Mouse (Mus musculus) C2C12 (cell line): ENCODE measurements around the gene Igfbp5.

Experiments used
- CTCF ChIP-seq: IDR thresholded peaks from one replicate; pipeline ENCODE4 v1.5.1; 2011; ENCODE audit not compliant: control insufficient read depth, insufficient read depth, insufficient read length
- MAX ChIP-seq: IDR thresholded peaks from one replicate; pipeline ENCODE4 v1.6.1; 2011; ENCODE audit warnings: mild to moderate bottlenecking, control low read depth

DNA sequence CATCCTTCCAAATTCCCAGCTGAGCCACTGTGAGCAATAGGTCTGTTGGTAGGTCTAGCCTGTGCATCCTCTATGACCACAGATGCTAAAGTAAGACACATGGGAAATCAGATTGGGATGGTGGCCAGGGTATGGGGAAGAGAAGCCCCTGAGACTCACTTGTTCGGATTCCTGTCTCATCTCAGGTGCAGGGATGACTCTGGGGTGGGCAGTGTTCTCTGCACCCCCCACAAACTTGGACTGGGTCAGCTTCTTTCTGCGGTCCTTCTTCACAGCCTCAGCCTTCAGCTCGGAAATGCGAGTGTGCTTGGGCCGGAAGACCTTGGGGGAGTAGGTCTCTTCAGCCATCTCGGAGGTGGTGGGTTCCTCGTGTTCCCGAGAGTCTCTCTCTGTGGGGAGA, 11.0 kb downstream of the Igfbp5 start:
- TF ChIP-seq CTCF (no peak), MAX (no peak)
